Mouse (Mus musculus): ENCODE measurements around the gene Slc39a5.

DNA sequence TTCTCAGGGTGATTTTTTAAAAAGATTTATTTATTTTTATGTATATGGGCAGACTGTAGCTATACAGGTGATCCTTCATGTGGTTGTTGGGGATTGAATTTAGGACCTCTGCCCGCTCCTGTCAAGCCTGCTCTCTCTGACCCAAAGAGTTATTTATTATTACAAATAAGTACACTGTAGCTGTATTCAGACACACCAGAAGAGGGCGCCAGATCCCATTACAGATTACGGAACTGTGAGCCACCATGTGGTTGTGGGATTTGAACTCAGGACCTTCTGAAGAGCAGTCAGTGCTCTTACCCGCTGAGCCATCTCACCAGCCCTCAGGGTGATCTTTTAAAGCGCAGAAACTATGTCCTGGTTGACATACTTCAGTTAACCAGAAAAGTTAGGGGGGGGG lies 28.9 kb downstream of the Slc39a5 start:
- TF ChIP-seq TAL1 (conservative IDR thresholded peaks at IDR 0.05; ENCODE audit: low read depth, low read length), result no peak
- TF ChIP-seq CTCF (IDR thresholded peaks at IDR 0.05; ENCODE audit: low read depth, low read length), result no peak
- no peak for TF ChIP-seq GATA1 (IDR thresholded peaks at IDR 0.05; ENCODE audit: borderline replicate concordance, low read length)
